Mouse (Mus musculus) cerebellum, postnatal 4 days (tissue): ENCODE measurements at regions not wholly inside any gene's neighbourhood (a gene's known extent, or its start where the extent isn't known, plus 50 kb on each side); places are given as distances from the start of the nearest gene placed in this dataset.
A peak's percentile ranks its signal among the peaks of the same experiment; 100 is the strongest.

Experiments
- DNase-seq, 2 experiments: peaks; one replicate each; pipeline ENCODE4 v3.0.0; 2022; ENCODE audit warnings: low spot score in 2 of 2, mixed read lengths in 1 of 2

GRCm38 (mm10) chr3:37976566-37976965 is 252.3 kb upstream of the Gm5148 start:
- peak in 1 of 2 experiments; percentile 22 for DNase-seq

DNA sequence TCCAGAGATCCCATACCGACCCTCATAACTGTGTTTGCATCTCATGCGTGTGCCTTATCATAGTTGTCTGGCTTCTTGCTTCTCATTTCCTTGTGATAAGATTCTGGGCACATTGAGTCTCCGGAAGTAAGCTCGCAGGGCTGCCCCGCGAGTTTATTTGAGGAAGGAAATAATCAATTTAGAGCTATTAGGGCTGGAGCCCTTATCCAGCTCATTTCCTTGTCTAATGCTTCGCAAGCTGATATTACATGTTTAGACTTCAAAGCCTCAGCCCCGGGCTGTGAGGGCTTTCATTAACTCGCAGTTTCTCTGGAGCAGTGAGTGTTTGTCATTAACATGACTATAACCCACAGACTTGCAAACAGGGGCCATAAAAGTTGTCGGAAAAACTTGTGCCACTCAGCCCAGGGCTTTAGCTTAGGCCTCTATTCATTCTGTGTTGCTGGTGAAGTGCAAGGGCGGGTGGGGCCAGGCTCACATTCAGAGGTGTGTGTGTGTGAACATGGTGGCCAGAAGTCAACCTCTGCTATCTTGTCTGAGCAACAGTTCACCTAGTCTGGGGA is 251.0 kb upstream of the Gm5148 start:
- DNase-seq, result no peak

GRCm38 (mm10) chr3:37972931-37973330 is 248.6 kb upstream of the Gm5148 start:
- DNase-seq, result no peak

DNA sequence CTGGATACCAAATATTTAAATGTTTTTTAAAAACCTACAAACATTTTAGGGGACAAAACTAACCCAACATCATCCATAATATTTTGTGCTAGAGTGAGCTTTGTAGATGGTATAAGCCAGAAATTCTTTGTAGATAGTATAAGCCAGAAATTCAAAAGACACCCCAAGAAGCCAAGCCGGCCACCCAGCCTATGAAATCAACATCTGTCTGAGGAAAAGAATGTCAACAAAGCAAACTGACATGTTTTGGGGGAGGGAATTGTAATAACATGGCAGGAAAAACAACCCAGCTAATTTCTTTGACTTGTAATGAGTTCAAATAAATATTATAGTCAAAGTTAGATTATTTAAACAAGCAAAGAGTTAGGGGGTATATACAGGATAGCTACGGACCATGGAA is 246.9 kb upstream of the Gm5148 start:
- DNase-seq, result no peak

- DNase-seq, result no peak
Measured at GRCm38 (mm10) chr3:37968654-37969053, 244.4 kb upstream of the Gm5148 start.

DNA sequence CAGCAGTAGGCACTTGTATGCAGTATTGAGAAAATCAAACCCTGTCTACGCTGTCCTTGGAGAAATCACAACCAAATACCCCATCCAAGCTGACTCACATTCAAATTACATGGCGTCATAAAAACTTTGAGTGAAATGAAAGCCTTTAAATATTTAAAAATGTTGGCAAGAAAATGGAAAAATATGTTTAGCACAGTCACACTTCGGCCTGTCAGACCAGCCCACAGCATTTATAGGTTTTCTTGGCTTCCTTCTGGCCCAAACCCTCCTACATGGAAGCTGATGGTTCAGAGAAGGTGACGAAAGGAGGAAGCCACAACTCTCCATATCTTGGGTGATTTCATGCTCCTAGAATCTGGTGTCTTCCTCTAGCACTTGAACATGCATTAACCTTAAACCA is 240.9 kb upstream of the Gm5148 start:
- DNase-seq, result no peak

DNA sequence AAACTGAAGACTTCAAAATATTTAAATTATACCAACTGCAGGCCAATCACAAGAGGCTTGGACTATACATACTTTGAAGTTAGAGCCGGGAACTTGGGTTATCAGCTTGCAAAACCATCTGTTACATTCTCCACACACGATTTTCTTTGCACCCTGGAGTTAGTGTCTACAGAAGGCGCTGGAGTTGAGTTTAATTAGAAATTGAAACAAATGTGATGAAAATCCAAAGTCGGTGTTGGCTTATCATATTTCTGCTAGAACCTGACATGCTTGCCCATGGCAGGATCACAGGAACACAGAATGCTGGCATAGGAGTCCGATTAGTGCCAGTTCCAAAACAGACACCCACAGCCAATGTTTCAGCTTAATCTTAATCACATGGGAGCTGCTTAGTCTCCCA is 239.8 kb upstream of the Gm5148 start:
- DNase-seq, result no peak

DNA sequence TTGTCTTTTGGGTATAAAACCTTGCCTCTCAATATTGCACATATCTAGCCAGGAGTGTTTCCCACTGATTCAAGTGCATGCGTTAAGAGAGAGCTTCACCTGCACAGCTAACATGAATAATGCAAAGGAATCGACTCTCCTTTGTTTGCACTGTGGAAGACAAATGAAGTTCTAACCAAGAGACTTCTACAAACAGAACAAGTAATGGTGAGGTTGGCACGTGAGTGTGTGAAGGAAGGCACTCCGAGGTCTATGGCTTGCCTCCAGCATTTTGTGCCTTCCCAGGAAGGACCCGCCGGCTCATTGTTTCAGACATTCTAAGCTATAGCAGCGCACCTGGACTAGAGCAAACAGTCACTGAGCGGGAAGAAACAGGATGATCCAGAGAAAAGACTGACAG is 238.5 kb upstream of the Gm5148 start:
- no peak for DNase-seq

DNA sequence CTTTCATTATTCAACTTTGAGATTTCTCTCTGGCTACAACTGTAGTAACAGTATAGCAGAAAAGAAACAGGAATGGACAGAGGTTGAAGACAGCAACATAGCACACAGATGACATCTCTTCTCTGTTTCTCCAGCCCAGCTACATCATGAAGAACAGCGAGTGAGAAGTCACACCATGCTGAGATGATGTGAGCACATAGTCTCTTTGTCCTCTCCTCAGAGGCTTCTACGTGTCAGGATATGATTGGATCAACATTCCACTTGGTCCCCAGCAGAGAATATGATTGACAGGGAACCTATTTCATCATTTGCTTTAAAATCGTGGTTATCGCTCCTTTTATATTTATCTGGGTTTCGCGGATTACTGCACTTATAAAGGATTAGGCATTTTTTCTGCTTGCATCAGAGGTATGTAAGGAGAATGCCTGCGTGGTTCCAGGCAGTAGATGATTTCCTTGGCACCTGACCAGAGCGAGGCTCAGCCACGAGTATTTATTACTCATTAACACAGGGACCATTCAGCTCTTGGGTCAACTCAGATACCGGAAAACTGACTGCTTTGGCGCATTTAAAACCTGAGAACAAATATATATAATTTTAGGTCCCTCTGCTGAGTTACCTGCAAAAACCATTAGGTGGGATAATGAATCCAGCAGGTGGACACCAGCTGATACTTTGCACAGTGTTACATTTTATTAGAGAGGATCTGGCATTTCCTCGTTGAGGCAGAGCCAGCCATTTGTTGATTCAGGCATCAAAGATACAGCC is 237.9 kb upstream of the Gm5148 start:
- no peak for DNase-seq

- no peak for DNase-seq
Measured at GRCm38 (mm10) chr3:37958361-37958978, 234.2 kb upstream of the Gm5148 start.

DNA sequence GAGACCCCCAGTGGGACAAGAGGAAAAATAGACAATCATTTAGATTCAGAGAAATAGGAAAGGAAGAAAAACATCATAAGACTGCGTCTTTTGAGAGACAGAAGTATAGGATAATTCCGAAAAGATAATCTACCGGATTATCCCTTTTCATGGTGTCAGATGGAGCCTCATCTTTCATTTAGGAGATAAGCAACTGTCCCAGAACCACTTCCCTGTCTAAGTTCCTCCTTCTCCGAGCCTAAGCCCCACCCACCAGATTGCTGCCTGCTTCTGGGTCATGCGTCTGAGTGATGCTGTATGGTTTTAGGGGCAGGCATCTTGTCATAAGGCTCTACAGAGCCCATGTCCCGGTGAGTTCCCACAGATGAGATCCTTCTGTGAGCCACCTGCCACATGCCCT is 232.3 kb upstream of the Gm5148 start:
- no peak for DNase-seq

DNA sequence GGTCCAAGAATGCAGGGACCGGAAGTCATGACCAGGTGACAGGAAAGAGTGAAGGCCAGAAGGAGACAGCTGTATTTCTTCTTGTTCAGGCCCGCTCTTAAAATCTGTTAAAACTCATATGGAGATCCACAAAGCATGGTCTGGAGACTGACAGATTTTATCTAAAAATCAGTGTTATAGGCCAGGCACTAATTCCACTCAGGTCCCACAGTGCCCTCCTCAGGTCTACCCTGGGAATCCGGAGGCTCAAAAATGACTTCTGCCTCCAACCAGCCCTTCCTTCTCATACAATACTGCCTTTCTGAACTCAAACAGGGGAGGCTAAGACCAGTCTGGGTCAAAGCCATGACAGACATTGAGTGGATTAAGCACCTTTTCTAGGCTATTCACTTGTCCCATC is 228.6 kb upstream of the Gm5148 start:
- DNase-seq, result peak in 1 of 2 experiments; percentile 19

GRCm38 (mm10) chr3:37952251-37952650 is 228.0 kb upstream of the Gm5148 start:
- no peak for DNase-seq

DNA sequence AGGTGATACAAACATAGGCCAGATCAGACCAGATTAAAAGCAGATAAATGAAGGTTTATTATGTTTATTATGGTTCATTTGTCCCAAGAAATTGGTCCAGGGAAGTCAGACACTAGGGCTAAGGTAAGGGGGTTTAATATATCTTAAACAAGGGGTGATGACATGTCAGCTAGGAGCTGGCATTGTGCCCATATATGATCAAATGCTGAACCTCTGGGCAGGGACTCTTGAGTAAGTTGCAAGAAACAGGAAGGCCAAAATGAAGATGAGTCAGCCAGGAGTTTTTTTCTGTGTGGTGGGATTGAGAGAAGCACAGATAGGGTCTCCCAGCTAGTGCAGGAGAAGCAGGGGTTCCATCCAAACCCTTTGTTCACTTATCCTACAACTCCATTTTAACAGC is 219.4 kb upstream of the Gm5148 start:
- no peak for DNase-seq

DNA sequence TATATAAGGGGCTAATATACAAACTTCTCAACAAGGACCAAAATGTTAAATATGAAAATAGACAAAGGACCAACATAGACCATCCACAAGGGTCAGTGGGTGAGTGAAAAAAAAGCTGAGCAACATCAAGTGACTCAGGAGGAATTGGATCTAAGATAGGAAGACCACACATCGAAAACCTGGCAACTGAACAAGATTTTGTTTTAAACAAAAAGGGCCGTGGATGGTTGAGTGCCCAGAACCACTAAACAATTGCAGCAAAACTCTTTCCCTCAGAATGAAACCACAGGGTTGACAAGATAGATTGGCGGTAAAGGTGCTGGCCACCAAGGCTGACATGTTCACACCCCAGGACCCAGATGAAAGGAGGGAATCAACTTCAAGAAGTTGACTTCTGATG is 215.7 kb upstream of the Gm5148 start:
- DNase-seq, result no peak

DNA sequence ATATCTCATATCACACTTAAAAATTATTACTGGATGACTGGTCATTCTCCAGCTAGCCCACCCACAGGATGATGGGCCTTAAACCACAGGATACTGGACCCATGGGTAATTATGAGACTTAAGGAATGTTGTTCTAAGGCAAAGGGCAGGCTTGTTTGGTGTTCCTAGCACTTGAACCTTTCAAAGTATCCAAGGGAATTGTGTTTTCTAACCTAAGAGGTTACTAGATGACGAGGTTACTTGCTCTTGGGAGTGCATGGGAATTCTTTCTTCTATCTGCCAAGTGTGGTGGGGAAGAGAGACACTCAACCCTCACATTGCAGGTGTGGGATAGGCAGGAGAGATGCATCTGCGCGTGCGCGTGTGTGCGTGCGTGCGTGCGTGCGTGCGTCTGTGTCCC is 214.6 kb upstream of the Gm5148 start:
- no peak for DNase-seq

- no peak for DNase-seq
Measured at GRCm38 (mm10) chr3:37938284-37938596, 213.9 kb upstream of the Gm5148 start.

DNA sequence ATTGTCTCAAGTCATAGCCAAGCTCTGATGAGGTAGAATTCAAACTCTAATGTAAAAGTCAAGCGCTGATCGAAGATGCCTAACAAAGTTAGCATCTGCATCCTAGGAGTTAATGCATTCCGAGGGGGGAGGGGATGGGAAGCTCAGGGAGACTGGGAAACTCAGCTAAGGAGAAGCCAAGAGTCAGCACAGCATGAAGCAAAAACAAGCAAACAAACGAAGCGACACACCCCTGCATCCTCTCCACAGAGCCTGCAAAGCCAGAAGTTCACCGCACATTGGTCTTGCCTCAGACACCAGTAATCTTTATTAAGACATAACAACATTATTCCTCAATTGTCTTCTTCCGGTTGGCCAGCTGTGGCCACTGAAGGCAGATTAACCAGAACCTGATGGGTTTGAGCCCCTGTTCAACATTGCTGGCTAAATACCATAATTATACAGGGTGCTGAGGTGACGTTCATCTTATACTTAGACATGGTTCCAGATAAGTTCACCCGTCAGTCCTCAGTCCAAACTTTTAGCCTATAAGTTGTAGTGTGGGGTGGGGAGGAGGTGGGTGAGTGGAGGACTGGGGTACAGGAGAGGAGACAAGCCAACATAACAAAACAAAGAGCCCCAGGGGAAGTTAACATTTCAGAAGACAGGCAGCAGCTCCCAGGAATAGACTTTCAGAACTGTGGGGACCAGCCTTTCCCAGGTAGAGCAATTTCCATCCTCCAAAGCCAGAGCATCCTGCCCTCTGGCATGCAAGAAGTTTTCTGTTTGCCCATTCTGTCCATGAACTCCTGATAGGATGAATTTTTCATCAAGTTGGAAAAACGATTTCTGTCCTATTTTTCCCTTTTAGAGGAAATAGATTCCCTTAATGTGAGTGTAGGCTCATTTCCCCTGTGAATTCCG is 213.3 kb upstream of the Gm5148 start:
- DNase-seq, result no peak

GRCm38 (mm10) chr3:37936251-37936931 is 212.1 kb upstream of the Gm5148 start:
- no peak for DNase-seq

GRCm38 (mm10) chr3:37934905-37935708 is 210.8 kb upstream of the Gm5148 start:
- DNase-seq, result no peak

- DNase-seq, result no peak
Measured at GRCm38 (mm10) chr3:37934236-37934635, 209.9 kb upstream of the Gm5148 start.
